Mouse (Mus musculus): Measurements from ENCODE around the gene Slc22a15.
"Not testable (repeated sequence)": the region's sequence is repeated elsewhere in the genome, so short reads cannot be mapped to it uniquely, and the experiment has no call there.

The Slc22a15 gene

DNA sequence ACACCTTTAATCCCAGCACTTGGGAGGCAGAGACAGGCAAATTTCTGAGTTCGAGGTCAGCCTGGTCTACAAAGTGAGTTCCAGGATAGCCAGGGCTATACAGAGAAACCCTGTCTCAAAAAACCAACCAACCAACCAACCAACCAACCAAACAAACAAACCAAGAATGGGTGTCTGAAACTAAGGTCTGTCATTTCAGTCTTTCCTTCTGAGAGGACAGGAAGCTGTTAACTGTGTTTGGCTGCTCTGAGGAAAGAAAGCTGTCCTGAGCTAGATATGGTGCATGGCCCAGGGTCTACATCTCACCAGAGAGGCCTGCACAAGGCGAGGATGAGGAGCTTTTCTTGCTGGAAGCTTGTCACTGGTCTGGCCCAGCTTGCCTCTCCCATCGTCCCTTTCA lies 103.5 kb downstream of the Slc22a15 start:
- in situ Hi-C loops (cut with MboI; ENCODE audit: low sequenced_read_pairs) = not testable (repeated sequence)

DNA sequence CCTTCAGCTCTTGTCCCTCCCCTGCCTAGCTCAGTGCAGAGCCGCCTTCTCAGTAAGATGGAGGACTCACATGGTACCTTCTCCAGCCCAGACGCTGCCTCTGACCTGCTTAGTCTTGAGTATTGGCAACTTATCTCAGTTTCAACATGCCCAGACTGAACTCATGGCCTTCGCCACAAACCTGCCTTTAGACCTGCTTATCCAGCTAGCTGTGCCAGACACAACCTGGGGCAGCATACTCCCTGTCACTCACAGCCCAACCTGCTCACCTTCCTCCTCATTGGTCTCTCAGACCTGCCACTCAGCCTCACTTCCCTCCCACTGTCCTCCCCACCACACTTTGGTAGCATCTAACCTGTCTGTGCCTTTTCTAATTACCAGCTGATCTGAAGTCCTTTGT lies 108.2 kb downstream of the Slc22a15 start:
- in situ Hi-C loops (cut with MboI; ENCODE audit: low sequenced_read_pairs) = no loop called here

DNA sequence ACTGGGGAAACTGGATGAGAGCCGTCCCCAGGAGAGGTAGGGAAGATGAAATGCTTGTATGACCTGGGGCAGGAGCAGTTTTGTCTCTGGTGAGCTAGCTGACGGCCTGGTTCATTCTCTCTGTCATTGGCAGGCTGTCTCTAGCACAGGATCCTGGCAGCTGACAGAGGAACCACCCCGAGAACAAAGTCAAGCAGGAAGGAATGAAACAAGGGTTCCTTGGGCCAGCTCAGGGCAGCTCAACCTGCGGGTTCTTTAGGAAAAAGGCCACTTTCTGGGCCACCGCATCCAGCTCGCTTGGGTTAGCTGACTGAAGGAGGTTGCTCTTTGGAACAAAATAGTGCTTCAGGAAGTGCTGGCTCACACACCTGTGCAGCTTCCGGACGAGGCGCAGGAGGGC lies 109.5 kb downstream of the Slc22a15 start:
- in situ Hi-C loops (cut with MboI; ENCODE audit: low sequenced_read_pairs) = no loop called here

DNA sequence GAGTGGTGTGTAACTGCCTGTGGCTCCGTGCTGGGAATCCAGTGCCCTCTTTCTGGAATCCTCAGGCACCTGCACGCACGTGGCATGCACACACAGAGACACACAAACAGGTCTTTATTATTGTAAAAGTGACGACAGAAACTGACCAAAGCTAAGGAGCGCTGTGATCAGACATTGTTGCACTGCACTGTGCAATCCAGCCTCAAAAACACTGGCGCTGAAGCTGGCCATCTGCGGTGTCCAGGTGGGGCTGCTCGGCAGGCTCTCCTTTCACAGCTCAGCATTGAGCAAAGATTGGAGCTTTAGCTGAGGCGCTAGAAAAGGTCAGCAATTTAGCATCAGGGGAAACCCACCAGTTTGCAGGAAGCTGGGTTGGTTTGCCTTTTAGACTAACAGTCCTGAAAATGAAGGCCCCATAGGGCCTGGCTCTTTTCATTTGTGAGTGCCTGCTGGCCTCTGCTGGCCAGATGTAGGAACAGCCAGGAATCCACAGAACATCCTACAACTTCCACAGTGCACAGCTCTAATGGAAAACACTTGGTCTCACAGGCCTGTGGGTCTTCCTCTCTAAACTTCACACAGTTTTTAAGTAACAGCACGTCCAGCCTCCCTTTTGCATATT lies 111.8 kb downstream of the Slc22a15 start:
- in situ Hi-C loops (cut with MboI; ENCODE audit: low sequenced_read_pairs) = no loop called here

DNA sequence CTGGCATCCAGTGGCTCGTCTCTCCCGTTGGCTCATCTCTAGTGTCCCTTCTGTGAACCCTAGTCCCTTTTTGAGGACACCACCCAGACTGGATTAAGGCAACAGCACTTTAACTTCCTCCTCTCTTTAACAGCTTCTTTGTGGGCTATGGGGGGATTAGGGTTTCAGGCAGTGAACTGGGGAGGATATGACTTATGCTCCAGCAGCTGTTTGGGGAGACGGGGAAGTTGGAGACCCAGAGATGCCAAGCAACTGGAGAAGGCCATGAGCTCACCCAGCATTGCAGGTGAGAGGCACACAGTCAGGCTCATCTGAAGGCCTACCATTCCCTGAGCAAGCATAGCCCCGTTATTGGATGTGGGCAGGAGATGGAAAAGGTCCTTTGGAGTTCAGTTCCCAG lies 112.3 kb downstream of the Slc22a15 start:
- in situ Hi-C loops (cut with MboI; ENCODE audit: low sequenced_read_pairs) = no loop called here

DNA sequence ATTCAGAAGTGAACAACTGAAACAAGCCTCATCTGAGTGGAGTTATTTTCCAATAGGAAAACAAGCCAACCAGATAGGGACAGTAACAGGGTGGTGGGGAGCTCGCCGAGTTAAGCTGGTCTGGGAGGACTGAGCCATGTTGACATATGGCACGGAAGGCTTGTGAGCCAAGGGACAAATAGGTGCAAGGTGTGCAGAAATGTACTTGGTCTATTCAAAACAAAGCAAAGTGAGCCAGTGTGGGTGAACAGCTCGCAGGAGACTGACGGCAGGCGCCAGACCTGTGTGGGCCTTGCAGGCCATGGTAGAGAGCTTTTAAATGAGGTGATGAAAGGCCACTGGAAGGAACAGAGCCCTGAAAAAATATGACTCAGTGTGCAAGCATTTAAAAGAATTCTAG lies 116.6 kb downstream of the Slc22a15 start:
- in situ Hi-C loops (cut with MboI; ENCODE audit: low sequenced_read_pairs) = no loop called here

DNA sequence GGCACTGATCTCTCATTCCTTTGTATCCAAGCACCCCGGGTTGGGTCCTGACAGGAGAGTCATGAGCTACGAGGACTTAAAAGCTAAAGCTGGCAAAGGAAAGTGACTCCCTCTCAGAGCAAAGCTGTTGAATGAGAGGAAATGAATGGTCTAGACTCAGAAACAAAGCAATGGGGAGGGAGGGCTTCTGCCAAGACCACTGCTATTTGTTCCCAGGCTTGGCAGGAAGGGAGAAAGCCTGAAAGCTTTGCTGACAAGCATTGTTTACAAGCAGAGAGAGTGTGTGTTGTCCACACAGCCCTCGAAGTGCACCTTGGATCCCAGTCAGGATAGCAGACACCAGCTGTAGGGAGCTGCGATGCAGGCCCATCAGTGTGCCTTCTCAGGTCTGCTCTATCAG lies 117.3 kb downstream of the Slc22a15 start:
- in situ Hi-C loops (cut with MboI; ENCODE audit: low sequenced_read_pairs) = no loop called here

DNA sequence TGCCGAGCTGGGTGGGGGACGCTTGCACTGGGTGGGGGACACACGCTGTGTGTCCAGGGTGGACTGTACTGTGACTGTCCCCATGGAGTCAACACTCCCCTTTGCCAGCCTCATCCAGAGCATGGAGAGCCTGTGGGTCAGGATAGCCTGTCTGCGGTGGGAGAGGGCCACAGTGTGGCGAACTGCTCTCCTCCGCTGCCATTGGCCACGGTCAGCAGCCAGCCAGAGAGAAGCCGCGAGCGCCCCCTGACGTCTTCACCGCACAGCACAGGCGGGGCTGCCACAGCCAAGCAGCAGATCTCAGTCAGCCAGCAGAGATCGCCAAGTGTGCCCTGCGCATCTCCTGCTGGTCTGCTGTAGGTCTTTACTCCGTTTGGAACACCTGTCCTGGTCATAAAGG lies 118.1 kb downstream of the Slc22a15 start:
- in situ Hi-C loops (cut with MboI; ENCODE audit: low sequenced_read_pairs) = no loop called here

Measured in CH12F3 (cell line).